Mouse (Mus musculus): ENCODE data around the gene Zfyve28. TPM values are rescaled to one million over a fixed set of nuclear protein-coding genes. Genes with fewer than 3 reads are reported as not detected.
A peak's percentile ranks its signal among the peaks of the same experiment; 100 is the strongest.

Zfyve28 gene
- total RNA-seq, 2 experiments from 2014 or later, result 0.36 to 0.64 TPM

- H3K4me3 ChIP-seq, result no peak overlapping the region
- TF ChIP-seq CTCF (IDR thresholded peaks at IDR 0.05), result peak; percentile 81
- intact Hi-C loops (cut with DNase I), result loop anchor here (1.0 to 5.0 kb wide), 2 partner anchors 94 to 139 kb away; no protein-coding TSS in a partner anchor
- peak; percentile 59 for DNase-seq
- H3K27ac ChIP-seq, result no peak overlapping the region
Measured at GRCm38 (mm10) chr5:34235898-34236420, 52.3 kb downstream of the Zfyve28 start.

- Histone ChIP-seq H3K27ac (no peak overlapping the region), H3K4me3 (no peak overlapping the region)
- intact Hi-C loops (cut with DNase I), result loop anchor here (1.0 to 5.0 kb wide), 2 partner anchors 93 to 138 kb away; no protein-coding TSS in a partner anchor
- DNase-seq, result no peak
- TF ChIP-seq CTCF (IDR thresholded peaks at IDR 0.05), result no peak
Measured at GRCm38 (mm10) chr5:34235056-34235455, 53.2 kb downstream of the Zfyve28 start.

DNA sequence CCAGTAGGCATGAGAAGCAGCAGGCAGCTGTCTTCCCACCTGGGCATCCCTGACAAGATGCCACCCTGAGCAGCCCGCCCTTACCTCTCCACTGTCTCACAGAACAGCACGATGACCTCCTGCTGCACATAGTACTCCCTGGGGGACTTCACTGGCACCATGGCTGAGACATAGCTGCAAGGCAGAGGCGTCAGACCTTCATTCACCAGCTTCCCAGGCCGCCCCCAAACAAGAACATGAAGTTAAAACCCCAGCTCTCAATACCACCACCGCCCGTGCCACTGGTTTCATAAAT, 55.1 kb downstream of the Zfyve28 start:
- intact Hi-C loops (cut with DNase I), result no loop called here
- no peak for TF ChIP-seq CTCF (IDR thresholded peaks at IDR 0.05)
- Histone ChIP-seq H3K4me3 (no peak overlapping the region), H3K27ac (no peak overlapping the region)
- DNase-seq, result no peak

GRCm38 (mm10) chr5:34232481-34233220, 55.6 kb downstream of the Zfyve28 start:
- DNase-seq, result no peak
- H3K27ac ChIP-seq, result no peak overlapping the region
- TF ChIP-seq CTCF (IDR thresholded peaks at IDR 0.05), result no peak
- H3K4me3 ChIP-seq, result no peak overlapping the region
- intact Hi-C loops (cut with DNase I), result no loop called here

DNA sequence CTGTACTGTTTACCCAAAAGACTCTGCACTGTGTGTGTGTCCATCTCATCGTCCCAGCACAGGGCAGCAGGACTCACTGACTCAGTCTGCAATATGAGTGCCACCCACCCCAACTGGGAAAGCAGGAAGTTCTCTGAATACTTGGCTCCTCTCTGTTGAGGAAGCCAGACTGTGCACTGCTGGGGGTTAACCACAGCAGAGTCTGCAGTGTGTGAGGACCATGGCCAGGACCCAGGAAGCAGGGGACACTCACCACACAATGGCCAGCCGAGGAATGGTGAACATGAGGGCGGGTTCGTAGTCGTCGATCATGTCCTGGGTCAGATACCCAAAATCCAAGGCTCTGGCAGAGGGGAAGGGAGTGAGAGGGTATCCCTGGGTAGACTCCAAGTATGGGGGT, 56.3 kb downstream of the Zfyve28 start:
- Histone ChIP-seq H3K4me3 (no peak overlapping the region), H3K27ac (no peak overlapping the region)
- no peak for TF ChIP-seq CTCF (IDR thresholded peaks at IDR 0.05)
- DNase-seq, result no peak
- intact Hi-C loops (cut with DNase I), result no loop called here

DNA sequence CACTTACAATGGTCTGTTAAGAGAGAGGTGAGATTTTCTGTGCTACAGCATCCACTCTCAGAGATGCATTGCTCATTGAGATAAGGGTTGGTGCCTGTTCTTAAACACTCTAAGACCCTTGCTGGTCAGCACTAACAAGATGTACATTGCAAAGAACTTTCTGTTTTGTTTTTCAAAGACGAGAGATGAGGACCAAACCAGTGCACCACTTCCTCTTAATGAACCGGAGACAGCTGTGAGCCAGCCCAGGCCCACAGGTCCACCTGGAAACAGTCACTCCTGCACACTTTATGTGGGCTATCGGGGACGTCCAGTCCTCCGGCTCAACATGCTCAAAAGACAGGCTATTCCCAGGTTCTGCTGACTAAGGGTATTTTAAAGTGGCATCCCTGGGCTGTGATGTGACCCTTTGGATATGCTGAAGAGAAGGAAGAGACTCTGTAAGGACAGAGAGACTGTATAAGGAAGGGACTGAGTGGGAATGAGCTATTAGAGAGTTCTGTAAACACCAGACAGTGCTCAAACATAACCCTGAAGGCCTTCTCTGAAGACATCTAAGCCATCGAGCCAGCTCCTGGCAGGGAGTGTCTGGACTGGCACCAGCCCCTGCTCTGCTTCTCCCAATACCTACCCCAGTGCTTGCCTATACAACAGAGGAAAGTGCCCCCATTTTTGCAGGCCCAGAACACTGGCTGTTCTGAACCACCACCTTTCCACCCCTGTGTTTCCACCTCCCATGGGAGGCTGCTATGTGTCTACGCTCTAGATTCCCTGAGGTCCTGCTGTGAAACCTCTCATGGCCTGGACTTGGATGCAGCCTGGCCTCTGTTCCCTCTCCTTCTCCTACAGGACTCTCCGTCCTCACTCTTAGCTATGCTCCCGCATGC, 57.4 kb downstream of the Zfyve28 start:
- no peak overlapping the region for H3K4me3 ChIP-seq
- no peak for TF ChIP-seq CTCF (IDR thresholded peaks at IDR 0.05)
- H3K27ac ChIP-seq, result no peak overlapping the region
- intact Hi-C loops (cut with DNase I), result no loop called here
- no peak for DNase-seq

DNA sequence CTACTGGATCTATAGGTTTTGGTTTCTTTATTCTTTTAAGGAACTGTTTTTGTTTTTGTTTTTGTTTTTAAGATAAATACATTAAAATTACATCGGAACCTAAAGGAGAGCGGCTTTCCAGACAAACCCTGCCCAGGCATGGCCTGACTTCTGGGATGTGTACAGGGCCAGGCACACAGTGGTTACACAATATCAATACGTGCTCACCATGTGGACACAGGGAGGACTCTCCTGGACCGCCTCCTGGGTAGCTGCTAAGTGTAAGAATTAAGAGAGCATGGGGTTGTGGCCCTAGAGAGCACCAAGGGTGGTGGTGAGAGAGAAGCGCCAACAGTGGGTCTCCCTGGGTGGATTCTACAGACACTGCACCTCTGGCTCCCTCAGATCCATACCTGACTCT, 58.7 kb downstream of the Zfyve28 start:
- Histone ChIP-seq H3K27ac (no peak overlapping the region), H3K4me3 (no peak overlapping the region)
- TF ChIP-seq CTCF (IDR thresholded peaks at IDR 0.05), result no peak
- no peak for DNase-seq
- intact Hi-C loops (cut with DNase I), result no loop called here

- Histone ChIP-seq H3K4me3 (no peak overlapping the region), H3K27ac (no peak overlapping the region)
- intact Hi-C loops (cut with DNase I), result no loop called here
- DNase-seq, result no peak
- no peak for TF ChIP-seq CTCF (IDR thresholded peaks at IDR 0.05)
Measured at GRCm38 (mm10) chr5:34225516-34225915, 62.7 kb downstream of the Zfyve28 start.

GRCm38 (mm10) chr5:34224515-34224914, 63.7 kb downstream of the Zfyve28 start:
- Histone ChIP-seq H3K27ac (no peak overlapping the region), H3K4me3 (no peak overlapping the region)
- intact Hi-C loops (cut with DNase I), result no loop called here
- no peak for TF ChIP-seq CTCF (IDR thresholded peaks at IDR 0.05)
- DNase-seq, result no peak

- TF ChIP-seq CTCF (IDR thresholded peaks at IDR 0.05), result no peak
- Histone ChIP-seq H3K27ac (no peak overlapping the region), H3K4me3 (no peak overlapping the region)
- intact Hi-C loops (cut with DNase I), result no loop called here
- no peak for DNase-seq
Measured at GRCm38 (mm10) chr5:34220001-34220400, 68.2 kb downstream of the Zfyve28 start.

GRCm38 (mm10) chr5:34218672-34219071, 69.6 kb downstream of the Zfyve28 start:
- TF ChIP-seq CTCF (IDR thresholded peaks at IDR 0.05), result no peak
- DNase-seq, result no peak
- no peak overlapping the region for H3K27ac ChIP-seq
- H3K4me3 ChIP-seq, result no peak overlapping the region
- intact Hi-C loops (cut with DNase I), result no loop called here

DNA sequence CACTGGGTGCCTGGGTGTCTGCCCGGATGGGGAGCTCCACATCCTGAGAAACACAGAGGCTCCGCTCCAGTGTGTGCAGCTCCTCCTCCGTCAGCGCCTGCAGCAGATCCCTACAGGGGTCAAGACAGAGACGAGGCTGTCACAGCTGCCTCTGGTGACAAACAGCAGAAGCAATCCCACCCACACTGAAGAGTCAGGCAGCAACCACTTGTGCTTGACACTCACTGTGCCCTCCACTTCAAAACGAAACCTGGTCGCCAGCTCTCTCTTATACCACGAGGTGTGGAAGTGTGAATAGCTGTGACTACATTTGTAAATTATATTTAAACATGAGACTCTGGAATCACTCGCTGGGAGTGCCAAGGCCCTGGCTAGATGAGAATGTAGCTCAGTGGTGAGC, 70.5 kb downstream of the Zfyve28 start:
- no peak for TF ChIP-seq CTCF (IDR thresholded peaks at IDR 0.05)
- Histone ChIP-seq H3K4me3 (no peak overlapping the region), H3K27ac (no peak overlapping the region)
- no peak for DNase-seq
- intact Hi-C loops (cut with DNase I), result no loop called here

GRCm38 (mm10) chr5:34216025-34216424, 72.2 kb downstream of the Zfyve28 start:
- no peak for TF ChIP-seq CTCF (IDR thresholded peaks at IDR 0.05)
- intact Hi-C loops (cut with DNase I), result no loop called here
- H3K27ac ChIP-seq, result no peak overlapping the region
- DNase-seq, result no peak
- no peak overlapping the region for H3K4me3 ChIP-seq
